Mouse (Mus musculus) CH12.LX (cell line): Measurements from ENCODE around the gene Aaed1. TPM values are rescaled to one million over a fixed set of nuclear protein-coding genes. Genes with fewer than 3 reads are reported as not detected.

ENCODE experiments used
- polyA plus RNA-seq: library from polyadenylated mRNA; unstranded; fragments of >175 nt; gene quantifications from 2 replicates; pipeline ENCODE4 v1.2.1, GENCODE M21; 2012; ENCODE audit warnings: low read depth; ENCODE audit not compliant: insufficient read length
- total RNA-seq, 2 experiments: library from RNA; depleted of rRNA; stranded (reverse); fragments of 300-350 nt in 1 of 2; fragments of >200 nt in 1 of 2; gene quantifications; 2 replicates each; pipeline ENCODE4 v1.2.3; 2012 to 2014

Aaed1 gene
- total and polyA plus RNA-seq, 3 experiments, result 8.2 to 22.1 (median 12.2) TPM

Other genes with a start within 250 kb of the Aaed1 start
- gene Hsd17b3, start 223.5 kb downstream of the Aaed1 start, total RNA-seq (2012; rRNA removed), result not detected in 2 replicates
- gene Hsd17b3, start 223.5 kb downstream of the Aaed1 start, total RNA-seq (2014; rRNA removed), result not detected in 2 replicates
- gene Hsd17b3, start 223.5 kb downstream of the Aaed1 start, polyA plus RNA-seq, result not detected in 2 replicates
- gene Slc35d2, start 183.3 kb downstream of the Aaed1 start, total RNA-seq (2012; rRNA removed), result 9.2 and 10.3 TPM in 2 replicates
- gene Slc35d2, start 183.3 kb downstream of the Aaed1 start, total RNA-seq (2014; rRNA removed), result 15.4 and 19.4 TPM in 2 replicates
- gene Slc35d2, start 183.3 kb downstream of the Aaed1 start, polyA plus RNA-seq, result 16.9 and 17.2 TPM in 2 replicates
- 12.6 and 17.0 TPM in 2 replicates for gene Zfp367, start 159.5 kb downstream of the Aaed1 start, total RNA-seq (2012; rRNA removed)
- gene Zfp367, start 159.5 kb downstream of the Aaed1 start, total RNA-seq (2014; rRNA removed), result 33.7 and 39.2 TPM in 2 replicates
- 17.3 and 23.8 TPM in 2 replicates for gene Zfp367, start 159.5 kb downstream of the Aaed1 start, polyA plus RNA-seq
- gene Habp4, start 150.9 kb downstream of the Aaed1 start, total RNA-seq (2012; rRNA removed), result 1.8 and 3.3 TPM in 2 replicates
- 2.6 and 3.5 TPM in 2 replicates for gene Habp4, start 150.9 kb downstream of the Aaed1 start, total RNA-seq (2014; rRNA removed)
- gene Habp4, start 150.9 kb downstream of the Aaed1 start, polyA plus RNA-seq, result 3.3 and 4.2 TPM in 2 replicates
- 2.9 and 5.5 TPM in 2 replicates for gene Cdc14b, start 37.4 kb downstream of the Aaed1 start, total RNA-seq (2012; rRNA removed)
- gene Cdc14b, start 37.4 kb downstream of the Aaed1 start, total RNA-seq (2014; rRNA removed), result 2.7 and 3.8 TPM in 2 replicates
- gene Cdc14b, start 37.4 kb downstream of the Aaed1 start, polyA plus RNA-seq, result 4.6 and 4.8 TPM in 2 replicates
- gene Ctsl, start 58.2 kb upstream of the Aaed1 start, total RNA-seq (2012; rRNA removed), result 0.89 and 1.8 TPM in 2 replicates
- 4.6 and 5.7 TPM in 2 replicates for gene Ctsl, start 58.2 kb upstream of the Aaed1 start, total RNA-seq (2014; rRNA removed)
- gene Ctsl, start 58.2 kb upstream of the Aaed1 start, polyA plus RNA-seq, result 6.5 and 8.1 TPM in 2 replicates
- 0.21 and 0.29 TPM in 2 replicates for gene Cdk20, start 119.6 kb upstream of the Aaed1 start, total RNA-seq (2012; rRNA removed)
- 1.2 and 1.5 TPM in 2 replicates for gene Cdk20, start 119.6 kb upstream of the Aaed1 start, total RNA-seq (2014; rRNA removed)
- gene Cdk20, start 119.6 kb upstream of the Aaed1 start, polyA plus RNA-seq, result 1.5 and 2.2 TPM in 2 replicates
- gene Fam240b, start 185.1 kb upstream of the Aaed1 start, total RNA-seq (2012; rRNA removed), result not detected in 2 replicates
- not detected in 2 replicates for gene Fam240b, start 185.1 kb upstream of the Aaed1 start, total RNA-seq (2014; rRNA removed)
- not detected in 2 replicates for gene Fam240b, start 185.1 kb upstream of the Aaed1 start, polyA plus RNA-seq